Mouse (Mus musculus): ENCODE measurements around the gene Clptm1l.
A peak's percentile ranks its signal among the peaks of the same experiment; 100 is the strongest.

The Clptm1l gene

DNA sequence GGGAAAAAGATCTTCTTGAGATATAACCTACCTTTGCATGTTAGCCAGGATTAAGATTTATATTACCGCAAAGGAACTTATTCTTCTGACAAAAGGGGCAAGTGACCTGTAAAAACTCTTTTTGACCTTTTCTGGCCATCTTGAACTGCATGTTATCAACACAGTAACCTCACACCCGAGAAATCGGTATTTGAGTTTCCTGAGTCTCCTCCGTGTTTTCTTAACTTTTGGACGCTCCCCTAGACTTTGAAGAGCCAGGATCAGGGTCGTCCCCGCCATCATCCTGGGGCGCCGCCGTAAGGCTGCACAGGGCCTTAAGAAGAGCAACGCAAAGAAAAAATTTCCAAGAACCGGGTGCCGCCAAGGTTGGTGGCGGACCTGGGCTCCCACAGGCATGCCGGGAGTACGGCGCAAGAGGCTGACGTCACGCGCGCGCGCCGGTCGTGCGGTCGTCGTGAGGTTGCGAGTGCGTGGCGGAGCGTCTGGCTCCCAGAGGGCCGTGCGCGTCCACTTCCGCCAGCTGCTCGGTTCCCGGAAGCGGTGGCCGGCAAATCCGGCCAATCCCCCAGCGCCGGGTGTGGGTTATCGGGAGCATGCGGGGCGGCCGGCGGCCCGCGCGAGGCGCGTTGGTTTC, at the start of gene Clptm1l:
Clptm1l (plus strand) TSS at position 485 of the 634 bp plus-strand sequence.
- DNase-seq = peak; percentile 99

DNA sequence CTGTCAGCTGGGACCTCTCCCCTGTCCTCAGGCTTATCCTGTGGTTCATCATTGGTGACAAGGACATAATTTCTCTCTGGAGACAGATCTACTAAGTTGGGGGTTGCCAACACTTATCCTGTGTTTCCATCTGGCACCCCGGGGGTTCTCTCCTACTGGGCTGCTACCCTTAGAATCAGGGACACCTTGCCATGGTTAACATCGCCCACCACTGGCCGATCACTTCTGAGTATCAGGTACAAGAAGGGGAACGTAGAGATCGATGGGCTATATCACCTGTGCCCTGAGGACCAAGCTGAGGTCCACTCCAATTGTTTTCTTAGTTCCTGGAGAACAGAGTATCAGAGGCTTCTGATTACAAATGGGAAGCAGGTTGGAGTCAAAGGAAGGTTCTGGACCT, 39.6 kb upstream of the Clptm1l start:
- no peak for DNase-seq

GRCm38 (mm10) chr13:73575051-73575450, 28.8 kb upstream of the Clptm1l start:
- DNase-seq = no peak

GRCm38 (mm10) chr13:73577277-73577676, 26.5 kb upstream of the Clptm1l start:
- no peak for DNase-seq

GRCm38 (mm10) chr13:73591488-73591887, 12.3 kb upstream of the Clptm1l start:
- DNase-seq = no peak

- DNase-seq = no peak
Observed at GRCm38 (mm10) chr13:73592546-73592945, 11.3 kb upstream of the Clptm1l start.

GRCm38 (mm10) chr13:73596276-73596675, 7.5 kb upstream of the Clptm1l start:
- DNase-seq = no peak

GRCm38 (mm10) chr13:73600217-73600616, 3.6 kb upstream of the Clptm1l start:
- no peak for DNase-seq

DNA sequence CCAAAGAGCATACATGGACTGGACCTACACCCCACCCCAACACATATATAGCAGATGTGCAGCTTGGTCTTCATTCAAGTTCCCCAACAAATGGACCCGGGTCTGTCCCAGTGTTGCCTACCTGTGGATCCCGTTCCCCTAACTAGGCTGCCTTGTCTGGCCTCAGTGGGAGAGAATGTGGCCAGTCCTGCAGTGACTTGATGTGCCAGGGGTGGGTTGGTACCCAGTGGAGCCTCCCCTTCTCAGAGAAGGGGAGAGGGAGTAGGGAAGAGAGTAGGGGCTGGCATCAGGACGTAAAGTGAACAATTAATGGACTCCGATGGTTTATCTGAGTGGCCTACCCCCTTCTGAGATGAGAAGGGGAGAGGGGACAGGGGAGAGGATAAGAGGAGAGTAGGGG, 760 bp upstream of the Clptm1l start:
- no peak for DNase-seq

- DNase-seq = no peak
Observed at GRCm38 (mm10) chr13:73604156-73604957, 551 bp downstream of the Clptm1l start.

GRCm38 (mm10) chr13:73618406-73618805, 14.6 kb downstream of the Clptm1l start:
- DNase-seq = no peak

GRCm38 (mm10) chr13:73620637-73621036, 16.8 kb downstream of the Clptm1l start:
- no peak for DNase-seq

GRCm38 (mm10) chr13:73626410-73626744, 22.6 kb downstream of the Clptm1l start:
- no peak for DNase-seq

GRCm38 (mm10) chr13:73626745-73627549, 23.1 kb downstream of the Clptm1l start, which contains the start of gene Tert:
Gene Tert (plus strand): TSS chr13:73626911.
- DNase-seq = peak; percentile 20

- DNase-seq = no peak
Observed at GRCm38 (mm10) chr13:73628586-73629113, 24.8 kb downstream of the Clptm1l start.

- no peak for DNase-seq
Observed at GRCm38 (mm10) chr13:73631837-73632236, 28.0 kb downstream of the Clptm1l start.

DNA sequence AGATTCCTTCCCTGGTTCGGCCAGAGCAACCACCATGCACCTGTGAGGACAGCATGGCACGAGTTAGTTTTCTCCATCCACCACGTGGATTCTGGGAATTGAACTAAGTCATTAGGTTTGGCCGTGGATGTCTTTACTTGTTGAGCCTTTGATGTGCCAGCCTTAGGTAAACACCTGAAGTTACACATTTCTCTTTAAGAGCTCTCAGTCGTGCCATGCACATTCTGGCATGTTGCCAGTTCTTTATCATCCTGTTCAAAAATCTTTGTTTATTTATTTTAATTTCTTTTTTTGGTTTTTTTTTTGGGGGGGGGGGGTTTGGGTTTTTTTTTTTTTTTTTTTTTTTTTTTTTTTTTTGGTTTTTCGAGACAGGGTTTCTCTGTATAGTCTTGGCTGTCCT, 34.0 kb downstream of the Clptm1l start:
- no peak for DNase-seq

- DNase-seq = no peak
Observed at GRCm38 (mm10) chr13:73641296-73641695, 37.5 kb downstream of the Clptm1l start.

DNA sequence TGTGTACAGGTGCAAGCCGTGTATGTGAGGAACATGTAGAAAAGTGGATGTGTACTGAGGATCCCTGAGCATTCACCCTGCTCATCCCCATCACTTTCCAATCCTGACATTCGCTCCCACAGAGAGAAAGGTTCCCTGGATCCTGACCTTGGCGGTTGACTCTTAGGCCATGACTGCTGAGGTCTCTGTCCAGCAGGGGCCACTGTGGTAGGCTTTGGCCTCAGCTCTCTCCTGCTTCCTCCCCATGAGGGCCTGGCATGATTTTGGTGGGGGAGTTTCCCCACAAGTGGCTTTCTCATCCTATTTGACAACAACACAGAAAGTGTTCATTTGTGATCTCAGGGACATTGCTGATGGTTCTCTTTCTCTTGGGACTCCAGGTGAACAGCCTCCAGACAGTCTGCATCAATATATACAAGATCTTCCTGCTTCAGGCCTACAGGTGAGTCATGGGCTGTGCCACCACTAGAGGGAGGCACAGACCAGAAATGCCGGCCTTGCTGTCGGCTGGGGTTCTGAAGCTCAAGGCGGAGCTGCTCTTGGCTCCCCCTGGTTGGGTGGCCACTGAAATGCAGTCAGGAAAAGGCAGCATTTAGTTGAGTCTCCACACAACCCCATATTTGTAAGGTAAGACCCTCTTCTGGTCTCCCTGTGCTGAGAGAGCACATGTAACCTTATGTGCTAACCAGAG, 42.7 kb downstream of the Clptm1l start:
- DNase-seq = peak; percentile 58

- DNase-seq = no peak
Observed at GRCm38 (mm10) chr13:73653266-73653665, 49.5 kb downstream of the Clptm1l start.

GRCm38 (mm10) chr13:73654976-73655375, 51.2 kb downstream of the Clptm1l start:
- no peak for DNase-seq

DNA sequence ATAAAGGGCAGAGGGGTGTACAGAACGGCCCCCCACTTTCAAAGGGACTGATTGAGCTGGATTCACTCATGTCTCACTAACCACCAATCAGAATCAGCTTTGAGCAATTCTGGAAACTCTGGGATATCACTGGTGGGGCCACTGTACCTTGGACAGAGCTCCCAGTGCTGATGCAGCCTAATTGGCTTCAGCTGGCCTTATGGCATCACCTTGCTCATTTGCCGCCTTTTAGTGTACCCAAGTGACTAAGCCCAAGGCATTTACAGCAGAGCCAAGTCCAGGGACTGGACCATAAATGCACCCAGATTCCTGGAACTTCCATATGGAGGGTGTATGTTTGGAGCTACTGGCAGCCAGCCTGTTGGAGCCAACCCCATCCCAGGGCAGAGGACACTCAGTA, 55.1 kb downstream of the Clptm1l start:
- DNase-seq = no peak
